Mouse (Mus musculus) liver, adult 2 months (tissue): ENCODE data around the gene Tbc1d16. TPM values are rescaled to one million over a fixed set of nuclear protein-coding genes. Genes with fewer than 3 reads are reported as not detected.

ENCODE experiments used
- DNase-seq: peaks from one replicate; pipeline ENCODE4 v3.0.0-alpha.2; 2011; ENCODE audit warnings: low read depth, low spot score; ENCODE audit errors: extremely low read depth
- H3K27ac ChIP-seq: fragments of 200-500 bp; replicated peaks from 2 replicates; pipeline ENCODE4 v1.5.1; 2012; ENCODE audit warnings: low read depth, mild to moderate bottlenecking, control low read depth, inconsistent platforms, low read length; ENCODE audit not compliant: insufficient read depth
- H3K27me3 ChIP-seq: fragments of 200-500 bp; 2 replicates; pipeline ENCODE4 v1.6.1; 2012; ENCODE audit warnings: mild to moderate bottlenecking, moderate library complexity, low read length, inconsistent platforms; ENCODE audit not compliant: control insufficient read depth, insufficient read depth
- H3K36me3 ChIP-seq: fragments of 200-500 bp; 2 replicates; pipeline ENCODE4 v1.6.1; 2012; ENCODE audit warnings: low read length, inconsistent platforms; ENCODE audit not compliant: control insufficient read depth, insufficient read depth
- H3K4me1 ChIP-seq: fragments of 200-500 bp; 2 replicates; pipeline ENCODE4 v1.6.1; 2011; ENCODE audit warnings: low read length; ENCODE audit not compliant: control insufficient read depth, insufficient read depth
- H3K4me3 ChIP-seq: fragments of 200-500 bp; 2 replicates; pipeline ENCODE4 v1.5.1; 2011; ENCODE audit warnings: low read depth, mild to moderate bottlenecking, control low read depth, low read length, moderate library complexity; ENCODE audit not compliant: insufficient read depth
- H3K79me2 ChIP-seq: fragments of 200-500 bp; 2 replicates; pipeline ENCODE4 v1.6.1; 2012; ENCODE audit warnings: inconsistent platforms, mild to moderate bottlenecking, low read length, moderate library complexity; ENCODE audit not compliant: control insufficient read depth, insufficient read depth
- H3K9ac ChIP-seq: fragments of 200-500 bp; 2 replicates; pipeline ENCODE4 v1.6.1; 2012; ENCODE audit warnings: low read depth, mild to moderate bottlenecking, control low read depth, inconsistent platforms, low read length
- CTCF ChIP-seq: fragments of 200-500 bp; IDR thresholded peaks from 2 replicates; pipeline ENCODE4 v1.5.1; 2011; ENCODE audit warnings: low read depth, low read length, control low read depth
- POLR2A ChIP-seq: fragments of 200-500 bp; IDR thresholded peaks from 2 replicates; pipeline ENCODE4 v1.6.1; 2011; ENCODE audit warnings: low read length, control low read depth; ENCODE audit not compliant: insufficient read depth; ENCODE audit errors: extremely low read depth
- WGBS: fragments of 180-500 bp; shearing (Covaris S2); methylation state at CpG from one replicate; pipeline ENCODE4 v1.1.7; 2018; 5-methylcytosine and 5-hydroxymethylcytosine counted together
- polyA plus RNA-seq: library from polyadenylated mRNA; depleted of rRNA; stranded (reverse); fragments of >200 nt; gene quantifications from 2 replicates; pipeline ENCODE4 v1.2.3, GENCODE M21; 2012
- total RNA-seq: library from RNA; depleted of rRNA; stranded (reverse); fragments of >200 nt; gene quantifications from 2 replicates; pipeline ENCODE4 v1.2.3, GENCODE M21; 2014

Tbc1d16 gene
- total and polyA plus RNA-seq, 2 experiments = 4.6 to 9.5 TPM

DNA sequence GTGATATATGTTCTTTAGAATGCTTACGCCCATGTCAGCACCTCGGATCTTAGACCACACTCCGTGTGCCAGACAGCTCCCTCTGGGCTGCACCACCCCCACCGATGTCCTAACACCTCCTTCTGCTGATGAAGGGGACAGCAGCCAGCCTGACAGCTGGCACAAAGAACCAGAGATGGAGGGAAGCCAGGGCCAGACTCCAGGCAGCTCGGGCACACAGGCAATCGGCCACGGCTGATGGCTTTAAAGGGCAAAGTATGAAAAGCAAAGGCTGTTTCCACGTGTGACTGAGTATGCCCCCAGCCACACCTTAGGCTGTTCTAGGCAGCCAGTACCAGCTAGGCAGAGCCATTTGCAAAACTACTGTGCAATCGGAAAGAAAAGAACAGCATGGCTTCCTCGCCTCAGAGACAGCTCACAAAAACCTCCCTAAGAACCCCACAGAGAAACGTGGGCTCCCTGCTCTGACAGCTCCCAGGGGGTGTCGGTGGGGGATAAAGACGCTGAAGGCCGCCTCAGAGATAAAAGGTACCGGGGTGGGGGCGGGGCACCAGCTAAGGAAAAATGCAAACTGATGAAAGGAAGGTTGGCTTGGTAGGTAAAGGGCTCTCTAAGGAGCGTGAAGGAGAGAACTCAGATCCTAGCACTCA, 8.4 kb downstream of the Tbc1d16 start:
- peak overlapping the region; percentile 53 for H3K9ac ChIP-seq
- 0 out of 2 replicates have a peak overlapping the region, but pooled peaks have one; percentile 10 for H3K4me3 ChIP-seq
- TF ChIP-seq POLR2A (no peak), CTCF (no peak)
- H3K79me2 ChIP-seq = peaks cover 9% of the 10 kb centered on the region
- H3K27ac ChIP-seq = peak overlapping the region; percentile 81
- peak; percentile 96 for DNase-seq
- H3K36me3 ChIP-seq = no peaks in the 10 kb centered on the region
- H3K27me3 ChIP-seq = no peaks in the 10 kb centered on the region
- peaks cover 37% of the 10 kb centered on the region for H3K4me1 ChIP-seq
- 27% methylated on average over 17 of the region's 17 CpGs for WGBS

DNA sequence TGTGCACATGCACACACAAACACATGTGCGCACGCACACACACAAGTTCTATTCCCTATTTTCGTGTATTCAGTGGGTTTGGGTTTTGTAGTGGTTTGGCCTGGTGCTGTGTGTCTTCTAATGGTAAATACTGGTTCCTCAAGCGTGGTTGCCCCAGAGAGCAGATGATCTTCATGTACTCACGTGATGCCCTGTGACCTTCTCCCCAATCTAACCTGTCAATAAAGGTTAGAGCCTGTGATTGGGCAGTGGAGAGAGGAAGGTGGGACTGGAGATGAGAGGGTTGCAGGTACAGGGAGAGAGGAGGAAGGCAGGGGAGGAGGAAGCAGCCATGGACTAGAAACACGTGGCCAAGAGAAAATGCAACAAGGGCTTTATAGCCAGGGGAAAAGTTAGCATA, 10.4 kb downstream of the Tbc1d16 start:
- peak; percentile 91 for DNase-seq
- H3K4me1 ChIP-seq = peaks cover 50% of the 10 kb centered on the region
- H3K79me2 ChIP-seq = no peaks in the 10 kb centered on the region; the same call in 1 of the 2 replicates
- no peak overlapping the region for H3K27ac ChIP-seq
- H3K9ac ChIP-seq = no peak overlapping the region
- no peaks in the 10 kb centered on the region for H3K27me3 ChIP-seq
- WGBS = 54% methylated on average over 6 of the region's 6 CpGs
- H3K4me3 ChIP-seq = no peak overlapping the region
- TF ChIP-seq CTCF (no peak), POLR2A (no peak)
- no peaks in the 10 kb centered on the region for H3K36me3 ChIP-seq

DNA sequence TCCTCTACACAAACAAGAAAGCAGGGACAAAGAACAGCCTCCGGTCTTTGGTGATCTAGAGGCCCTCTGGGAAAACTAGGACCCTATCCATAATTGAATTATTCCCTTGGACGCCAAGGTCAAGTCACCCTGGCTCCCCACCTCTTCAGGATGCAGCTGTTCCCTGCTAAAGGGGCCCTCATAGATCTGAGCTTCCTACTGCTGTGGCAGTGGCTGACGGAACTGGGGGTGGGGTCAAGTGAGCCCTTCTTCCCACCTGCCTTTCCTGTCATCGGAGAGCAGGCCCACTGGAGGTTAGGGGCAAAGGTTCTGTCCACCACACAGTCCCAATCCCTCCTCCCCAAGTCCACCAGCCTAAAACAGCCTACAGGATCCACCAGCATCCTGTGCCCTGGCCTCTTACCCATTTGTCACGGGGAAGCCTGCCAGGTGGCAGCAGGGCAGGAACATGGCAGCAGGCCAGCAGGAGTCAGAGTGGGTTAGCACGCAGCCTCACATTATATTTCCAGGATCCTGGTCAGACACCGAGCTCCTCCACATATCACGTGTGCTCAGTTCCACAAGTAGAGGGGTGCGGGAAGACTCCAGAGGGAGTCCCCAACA, 12.3 kb downstream of the Tbc1d16 start:
- 11% methylated on average over 9 of the region's 9 CpGs for WGBS
- TF ChIP-seq POLR2A (no peak), CTCF (no peak)
- peak; percentile 87 for DNase-seq
- Histone ChIP-seq H3K9ac (peak overlapping the region; percentile 65), H3K27me3 (no peaks in the 10 kb centered on the region), H3K36me3 (no peaks in the 10 kb centered on the region), H3K4me3 (no peak overlapping the region), H3K4me1 (peaks cover 44% of the 10 kb centered on the region), H3K27ac (peak overlapping the region; percentile 96), H3K79me2 (no peaks in the 10 kb centered on the region; the same call in 1 of the 2 replicates)

DNA sequence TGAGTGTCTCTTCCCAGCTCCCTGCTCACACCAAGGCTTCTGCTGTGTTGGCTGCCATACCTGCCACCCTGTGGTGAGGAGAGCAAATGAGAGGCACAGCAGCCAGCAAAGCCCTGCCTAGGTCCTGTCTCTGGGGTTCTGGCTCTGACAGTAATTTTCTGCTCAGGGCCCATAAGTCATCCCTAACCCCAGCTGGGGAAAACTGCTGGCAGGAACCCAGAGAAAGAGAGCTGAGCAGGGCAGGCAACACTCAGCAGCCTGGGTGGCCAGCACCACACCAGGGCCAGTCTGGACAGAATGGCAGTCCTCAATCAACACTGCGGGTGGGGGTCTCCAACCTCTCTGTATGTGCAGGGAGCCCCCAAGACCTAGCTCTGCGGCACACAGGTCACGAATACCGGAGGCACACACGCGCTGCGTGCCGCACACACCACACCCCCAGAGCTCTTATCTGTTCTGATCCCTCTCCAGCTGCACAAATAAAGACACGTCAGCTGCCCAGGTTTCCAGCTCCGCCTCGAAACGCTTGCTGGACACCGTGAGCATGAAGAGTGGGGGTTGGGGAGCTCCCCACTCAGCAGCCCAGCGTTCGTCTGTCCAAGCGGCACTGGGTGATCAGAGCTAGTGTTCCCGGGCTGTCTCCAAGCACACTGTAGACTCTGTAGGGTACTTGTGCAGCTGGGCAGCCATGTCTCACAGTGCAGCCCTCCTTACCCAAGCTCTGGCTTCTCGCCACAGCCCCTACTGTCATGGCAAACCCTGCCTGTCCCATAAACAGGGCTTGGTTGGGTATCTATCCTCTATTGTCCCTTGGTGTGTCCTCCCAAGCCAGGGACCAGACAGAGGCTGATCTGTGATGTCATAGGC, 13.0 kb downstream of the Tbc1d16 start:
- peak overlapping the region; percentile 33; the same call in 1 of the 2 replicates for H3K4me3 ChIP-seq
- WGBS = 5% methylated on average over 18 of the region's 18 CpGs
- DNase-seq = peak; percentile 97
- peaks cover 42% of the 10 kb centered on the region for H3K4me1 ChIP-seq
- H3K27me3 ChIP-seq = no peaks in the 10 kb centered on the region
- TF ChIP-seq POLR2A (0 out of 2 replicates have a peak, but pooled peaks have one; percentile 34), CTCF (peak; percentile 66)
- peak overlapping the region; percentile 96 for H3K27ac ChIP-seq
- H3K36me3 ChIP-seq = no peaks in the 10 kb centered on the region
- H3K9ac ChIP-seq = peak overlapping the region; percentile 71
- H3K79me2 ChIP-seq = no peaks in the 10 kb centered on the region; the same call in 1 of the 2 replicates

DNA sequence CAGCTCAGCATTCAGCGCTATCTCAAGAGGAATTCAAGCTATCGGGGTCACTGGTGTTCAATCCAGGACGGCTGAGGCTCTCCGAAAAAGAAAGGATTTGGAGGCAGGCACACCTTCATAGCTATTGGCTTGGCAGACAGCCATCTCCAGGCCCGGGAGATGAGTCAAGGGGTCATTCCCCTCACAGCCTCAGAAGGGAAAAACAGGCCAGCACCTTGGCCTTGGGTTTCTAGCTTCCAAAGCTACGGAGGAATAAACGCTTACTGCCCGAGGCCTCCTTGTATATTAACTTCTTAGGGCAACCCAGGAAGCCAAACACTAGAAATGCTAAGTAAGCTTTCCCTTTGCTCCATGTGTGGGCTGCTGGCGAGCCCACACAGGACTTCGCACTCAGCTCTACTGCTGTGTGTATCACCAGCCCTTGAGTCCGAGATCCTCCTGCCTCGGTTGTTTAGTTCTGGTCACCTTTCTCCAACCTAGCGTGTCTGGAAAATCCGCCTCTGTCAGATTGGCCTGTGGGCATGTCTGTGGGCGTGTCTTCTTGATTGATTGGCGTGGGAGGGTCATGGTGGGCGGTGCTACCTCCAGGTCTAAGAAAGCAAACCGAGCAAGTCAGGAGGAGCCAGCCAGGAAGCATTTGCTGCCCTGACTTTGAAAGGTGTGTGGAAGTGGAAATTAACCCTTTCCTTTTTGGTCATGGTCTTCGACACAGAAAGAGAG, 15.0 kb downstream of the Tbc1d16 start:
- Histone ChIP-seq H3K9ac (no peak overlapping the region), H3K27ac (peak overlapping the region; percentile 74), H3K79me2 (no peaks in the 10 kb centered on the region), H3K4me3 (no peak overlapping the region), H3K27me3 (no peaks in the 10 kb centered on the region), H3K4me1 (peaks cover 32% of the 10 kb centered on the region), H3K36me3 (no peaks in the 10 kb centered on the region)
- peak; percentile 85 for DNase-seq
- 21% methylated on average over 19 of the region's 19 CpGs for WGBS
- TF ChIP-seq POLR2A (no peak), CTCF (no peak)
